8 mouse cellular contexts compared by ENCODE assay signal in the genomic region with DNA sequence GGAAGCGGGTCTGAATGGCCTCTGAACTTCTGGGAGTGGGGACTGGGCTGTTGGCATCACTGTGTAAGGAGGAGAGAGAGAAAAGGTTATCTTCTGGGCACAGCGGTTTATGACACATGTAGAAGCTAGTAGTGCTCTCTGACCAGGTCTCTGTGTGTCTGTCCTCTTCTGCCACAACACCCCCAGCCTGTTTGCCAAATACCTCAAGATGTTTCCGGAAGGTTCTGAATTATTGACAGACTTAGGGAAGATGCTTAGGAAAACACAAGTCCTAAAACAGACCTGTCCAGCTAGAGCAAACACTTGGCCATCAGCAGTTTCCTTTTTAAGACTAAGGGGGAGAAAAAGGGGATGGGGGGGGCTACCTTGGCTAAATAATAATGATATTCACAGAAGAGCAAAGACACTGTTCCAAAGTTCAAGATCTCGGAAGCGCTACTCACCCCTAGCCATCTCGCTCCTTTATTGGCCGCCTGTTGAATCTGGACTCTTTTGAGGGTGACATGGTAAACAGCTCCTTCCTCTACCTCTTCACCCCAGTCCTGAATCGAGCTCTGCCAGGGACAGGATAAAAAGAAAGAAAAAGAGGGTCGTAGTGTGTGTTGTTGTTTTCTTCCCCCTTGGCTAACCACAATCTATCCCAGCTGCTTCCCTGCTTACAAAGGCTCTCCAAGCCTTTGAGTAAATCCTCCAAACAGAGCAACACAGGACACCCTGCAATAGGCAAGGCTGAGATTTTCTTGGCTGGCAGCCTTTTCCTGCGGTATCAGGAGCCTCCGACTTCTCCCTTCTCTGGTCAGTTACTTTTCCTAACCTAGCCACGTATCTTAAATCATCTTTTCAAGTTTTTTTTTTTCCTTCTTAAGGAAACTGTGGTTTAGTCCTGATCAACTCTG.
DNase-seq lines count a peak whose midpoint lies in the region; ATAC-seq and TF ChIP-seq lines count a peak whose summit lies in the region.

No protein-coding gene starts in this region.

- TF ChIP-seq CTCF in spleen, adult 2 months (IDR thresholded peaks at IDR 0.05; ENCODE audit: extremely low read depth, insufficient read depth, insufficient read length, insufficient replicate concordance), result no peak
- TF ChIP-seq CTCF in lung, postnatal 0 days (IDR thresholded peaks at IDR 0.05), result no peak

- H3K36me3 ChIP-seq in spleen, adult 2 months (ENCODE audit: control insufficient read depth, insufficient read depth, low read length), result no peaks in the 10 kb centered on the region
- peaks cover 5% of the 10 kb centered on the region for H3K36me3 ChIP-seq in heart, embryonic 10.5 days
- no peaks in the 10 kb centered on the region for H3K36me3 ChIP-seq in lung, postnatal 0 days (ENCODE audit: insufficient read depth, low read length)

- TF ChIP-seq POLR2A in spleen, adult 2 months (IDR thresholded peaks at IDR 0.05; ENCODE audit: low read depth, low read length), result no peak

- H3K9me3 ChIP-seq in heart, embryonic 10.5 days, result no peaks in the 10 kb centered on the region
- no peaks in the 10 kb centered on the region for H3K9me3 ChIP-seq in lung, postnatal 0 days (ENCODE audit: low read length)

- no peak for TF ChIP-seq EP300 in lung, postnatal 0 days (IDR thresholded peaks at IDR 0.05)

- WGBS in spleen, adult 2 months, result 42% methylated on average over 12 of the region's 12 CpGs
- 28% methylated on average over 12 of the region's 12 CpGs for WGBS in heart, embryonic 10.5 days
- WGBS in lung, postnatal 0 days, result 26% methylated on average over 12 of the region's 12 CpGs

- ATAC-seq in lung, postnatal 0 days, result 0 out of 2 replicates have a peak, but pooled peaks have one; percentile 11
- no peak for ATAC-seq in frontal cortex, adult (ENCODE audit: low TSS enrichment)

- peak overlapping the region; percentile 30 for H3K4me3 ChIP-seq in spleen, adult 2 months (ENCODE audit: extremely low read depth, insufficient read depth, insufficient read length)
- H3K4me3 ChIP-seq in heart, embryonic 10.5 days, result peak overlapping the region; percentile 80
- H3K4me3 ChIP-seq in lung, postnatal 0 days (ENCODE audit: low read depth, low read length), result peak overlapping the region; percentile 53

- H3K4me1 ChIP-seq in spleen, adult 2 months (ENCODE audit: control insufficient read depth, insufficient read depth, insufficient read length), result peaks cover 2% of the 10 kb centered on the region; the same call in 1 of the 2 replicates
- peaks cover 65% of the 10 kb centered on the region for H3K4me1 ChIP-seq in heart, embryonic 10.5 days
- H3K4me1 ChIP-seq in lung, postnatal 0 days (ENCODE audit: insufficient read depth, low read depth, low read length), result peaks cover 13% of the 10 kb centered on the region; the same call in 1 of the 2 replicates

- DNase-seq in spleen, adult 2 months (ENCODE audit: low read depth in 1 of 2, low spot score in 2 of 2), result no peak
- DNase-seq in spleen, adult 18-20 months, result no peak
- no peak for DNase-seq in heart, embryonic 10.5 days (ENCODE audit: low spot score)
- peak; percentile 58 to 70 for DNase-seq in kidney, adult 8-10 months
- DNase-seq in lung, postnatal 0 days (ENCODE audit: low spot score), result peak; percentile 62
- DNase-seq in layer of hippocampus, adult 8-10 months (ENCODE audit: low spot score in 2 of 2), result no peak
- DNase-seq in left cerebral cortex, adult 11 months (ENCODE audit: low spot score), result no peak

- peak overlapping the region; percentile 59 for H3K4me2 ChIP-seq in lung, postnatal 0 days (replicated peaks; ENCODE audit: low read depth, low read length)

- 0 out of 2 replicates have a peak overlapping the region, but pooled peaks have one; percentile 25 for H3K27ac ChIP-seq in spleen, adult 2 months (ENCODE audit: insufficient read depth, low read length)
- H3K27ac ChIP-seq in heart, embryonic 10.5 days, result peak overlapping the region; percentile 97
- peak overlapping the region; percentile 65 for H3K27ac ChIP-seq in lung, postnatal 0 days (ENCODE audit: low read length)

- peak overlapping the region; percentile 50 for H3K9ac ChIP-seq in lung, postnatal 0 days (replicated peaks; ENCODE audit: low read depth)

- H3K27me3 ChIP-seq in spleen, adult 2 months (ENCODE audit: control insufficient read depth, insufficient read depth, low read length), result peaks cover 3% of the 10 kb centered on the region; the same call in 1 of the 2 replicates
- no peaks in the 10 kb centered on the region for H3K27me3 ChIP-seq in heart, embryonic 10.5 days (ENCODE audit: insufficient read depth, poor library complexity, severe bottlenecking)
- H3K27me3 ChIP-seq in lung, postnatal 0 days (replicated peaks; ENCODE audit: insufficient read depth, low read length), result no peaks in the 10 kb centered on the region

Comparison
In these comparisons a context has a peak if more than half of its experiments do, and no peak if none do; other contexts are left out.
1. DNase-seq: peak in kidney, adult 8-10 months (2 of 2) and lung, postnatal 0 days (single experiment); none in spleen, adult 2 months (0 of 2), spleen, adult 18-20 months (0 of 2), heart, embryonic 10.5 days (single experiment), layer of hippocampus, adult 8-10 months (0 of 2) and left cerebral cortex, adult 11 months (single experiment).
2. H3K27ac ChIP-seq: peak in every context shown above with its lines; median percentile 97 in heart, embryonic 10.5 days; 65 in lung, postnatal 0 days; 25 in spleen, adult 2 months.
3. H3K4me3 ChIP-seq: peak in every context shown above with its lines; median percentile 80 in heart, embryonic 10.5 days; 53 in lung, postnatal 0 days; 30 in spleen, adult 2 months.